Comparison of ENCODE assay signal across 10 mouse cellular contexts in the genomic region with DNA sequence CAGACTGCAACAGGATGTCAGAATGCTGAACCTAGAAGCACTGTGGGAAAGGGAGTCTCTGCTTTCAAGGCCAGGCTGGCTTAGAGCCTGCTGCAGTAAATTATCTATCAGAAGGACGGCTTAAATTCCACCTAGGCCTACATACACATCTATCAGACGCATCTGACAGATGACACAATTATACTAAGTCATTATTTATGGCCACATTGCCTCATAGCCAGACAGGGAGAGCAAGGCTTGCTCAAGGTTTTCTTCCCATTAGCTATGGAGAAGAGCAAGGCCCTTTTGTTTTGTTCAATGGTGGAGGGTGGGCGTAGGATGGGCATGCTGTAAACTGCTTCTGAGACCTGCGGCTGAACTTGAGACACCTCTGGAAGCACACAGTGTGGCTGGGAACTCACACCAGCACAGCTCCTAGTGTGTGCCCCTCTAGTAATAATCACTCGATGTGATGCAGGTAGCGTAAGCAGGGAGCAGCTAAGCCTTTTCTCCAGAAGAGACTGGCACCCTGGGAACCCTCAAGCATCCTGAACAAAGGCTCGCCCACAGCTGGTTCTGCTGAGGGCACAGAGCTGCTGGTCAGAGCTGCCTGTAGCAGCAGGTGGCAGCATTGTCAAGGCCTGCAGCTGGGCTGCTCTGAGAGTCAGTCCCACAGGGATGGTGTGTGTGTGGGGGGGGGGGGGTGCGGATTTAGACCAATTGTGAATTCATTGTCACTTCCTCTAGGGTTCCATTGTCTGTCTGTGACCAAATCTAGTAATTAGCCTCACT.
DNase-seq lines count a peak whose midpoint lies in the region; ATAC-seq lines count a peak whose summit lies in the region.
"Had no signal": no experiment of that assay in that cellular context is flagged by ENCODE, and none has a peak within 500 bp of the region (broad histone marks: within the 10 kb centered on the region; RNA-seq: fewer than 3 reads in every experiment).

No protein-coding gene starts in this region.

- no peak overlapping the region for H3K27ac ChIP-seq in forebrain, embryonic 11.5 days (ENCODE audit: low read depth, low read length)
- H3K27ac ChIP-seq in neural tube, embryonic 12.5 days: no peak overlapping the region
- H3K27ac ChIP-seq: liver, embryonic 15.5 days had no signal

- ATAC-seq in forebrain, embryonic 11.5 days (replicated peaks; ENCODE audit: low FRiP score): peak; percentile 77
- peak; percentile 81 for ATAC-seq in neural tube, embryonic 12.5 days (ENCODE audit: low FRiP score, low read depth)

- peak; percentile 35 to 45 for DNase-seq in left cerebral cortex, postnatal 14 days (ENCODE audit: low spot score in 2 of 2)
- DNase-seq in left cerebral cortex, adult 9 months (ENCODE audit: low spot score in 2 of 2): no peak
- DNase-seq in adrenal gland, adult (ENCODE audit: inconsistent age in 2 of 2, low spot score in 1 of 2): peak; percentile 58 to 88
- DNase-seq in forebrain, embryonic 11.5 days (ENCODE audit: low spot score): peak; percentile 71
- DNase-seq in kidney, postnatal 10 days: peak; percentile 69
- no peak for DNase-seq in gastrocnemius, postnatal 36 days
- DNase-seq in thymus, adult 18-20 months: no peak

- no peaks in the 10 kb centered on the region; the same call in 1 of the 2 replicates for H3K27me3 ChIP-seq in forebrain, embryonic 11.5 days (ENCODE audit: control insufficient read depth, insufficient read depth, low read length)
- H3K27me3 ChIP-seq in neural tube, embryonic 12.5 days (replicated peaks): no peaks in the 10 kb centered on the region
- H3K27me3 ChIP-seq: liver, embryonic 15.5 days had no signal

- no peaks in the 10 kb centered on the region for H3K36me3 ChIP-seq in forebrain, embryonic 11.5 days (ENCODE audit: control insufficient read depth, insufficient read depth, low read length)
- no peaks in the 10 kb centered on the region for H3K36me3 ChIP-seq in neural tube, embryonic 12.5 days
- H3K36me3 ChIP-seq: liver, embryonic 15.5 days had no signal

- no peaks in the 10 kb centered on the region for H3K9me3 ChIP-seq in forebrain, embryonic 11.5 days (ENCODE audit: control insufficient read depth, low read length)
- H3K9me3 ChIP-seq in neural tube, embryonic 12.5 days: no peaks in the 10 kb centered on the region
- H3K9me3 ChIP-seq: liver, embryonic 15.5 days had no signal

- H3K4me1 ChIP-seq in forebrain, embryonic 11.5 days (replicated peaks; ENCODE audit: control insufficient read depth, insufficient read depth, low read length): no peaks in the 10 kb centered on the region; the same call in 1 of the 2 replicates
- H3K4me1 ChIP-seq in neural tube, embryonic 12.5 days: peaks cover 6% of the 10 kb centered on the region; the same call in 1 of the 2 replicates
- H3K4me1 ChIP-seq: liver, embryonic 15.5 days had no signal

- no peak overlapping the region for H3K4me2 ChIP-seq in forebrain, embryonic 11.5 days (ENCODE audit: low read depth, low read length, severe bottlenecking)
- no peak overlapping the region for H3K4me2 ChIP-seq in neural tube, embryonic 12.5 days (replicated peaks)
- H3K4me2 ChIP-seq: liver, embryonic 15.5 days had no signal

- 30% methylated on average over 8 of the region's 8 CpGs for WGBS in forebrain, embryonic 11.5 days
- WGBS in neural tube, embryonic 12.5 days: 34% methylated on average over 8 of the region's 8 CpGs

- H3K9ac ChIP-seq in forebrain, embryonic 11.5 days (ENCODE audit: low read length): no peak overlapping the region
- H3K9ac ChIP-seq in neural tube, embryonic 12.5 days: no peak overlapping the region
- H3K9ac ChIP-seq: liver, embryonic 15.5 days had no signal

- H3K4me3 ChIP-seq in forebrain, embryonic 11.5 days (ENCODE audit: low read depth, low read length): no peak overlapping the region
- H3K4me3 ChIP-seq in neural tube, embryonic 12.5 days: no peak overlapping the region
- H3K4me3 ChIP-seq: erythroblast, embryonic 14.5 days; liver, embryonic 15.5 days had no signal

- intact Hi-C loops in left cerebral cortex, postnatal 14 days (cut with DNase I): no loop called here
- intact Hi-C loops in gastrocnemius, postnatal 36 days (cut with DNase I): no loop called here

Comparison
In these comparisons a context has a peak if more than half of its experiments do, and no peak if none do; other contexts are left out.
1. DNase-seq: peak in left cerebral cortex, postnatal 14 days (2 of 2), adrenal gland, adult (2 of 2), forebrain, embryonic 11.5 days (single experiment) and kidney, postnatal 10 days (single experiment); none in left cerebral cortex, adult 9 months (0 of 2), gastrocnemius, postnatal 36 days (0 of 2) and thymus, adult 18-20 months (0 of 2).